Mouse (Mus musculus) G1E-ER4 (cell line): ENCODE data around the gene Csnk1g1. TPM values are rescaled to one million over a fixed set of nuclear protein-coding genes. Genes with fewer than 3 reads are reported as not detected.

Experiments used
- GATA1 ChIP-seq: IDR thresholded peaks from one replicate; pipeline ENCODE4 v1.8.0; 2012; ENCODE audit warnings: low read length, inconsistent platforms
- polyA plus RNA-seq: library from polyadenylated mRNA; stranded (reverse); fragments of >175 nt; gene quantifications from 2 replicates; pipeline ENCODE4 v1.2.3, GENCODE M21; 2012

Csnk1g1 gene
- polyA plus RNA-seq, 1 experiment, result 8.1 TPM

- TF ChIP-seq GATA1, result no peak
Measured at GRCm38 (mm10) chr9:66051493-66051892, 142.8 kb downstream of the Csnk1g1 start.

GRCm38 (mm10) chr9:66052731-66053130 lies 144.0 kb downstream of the Csnk1g1 start:
- no peak for TF ChIP-seq GATA1

DNA sequence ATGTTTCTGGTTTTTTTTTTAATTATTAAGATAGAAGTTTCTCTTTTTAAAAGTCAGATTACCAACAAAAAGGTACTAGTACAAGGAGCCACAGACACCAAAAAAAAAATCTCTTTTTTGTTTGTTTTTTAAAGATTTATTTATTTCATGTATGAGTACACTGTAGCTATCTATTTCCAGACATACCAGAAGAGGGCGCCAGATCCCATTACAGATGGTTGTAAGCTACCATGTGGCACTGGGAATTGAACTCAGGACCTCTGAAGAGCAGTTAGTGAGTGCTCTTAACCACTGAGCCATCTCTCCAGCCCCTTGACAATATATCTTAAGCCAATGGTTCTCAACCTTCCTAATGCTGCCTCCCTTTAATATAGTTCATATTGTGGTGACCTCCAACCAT lies 144.9 kb downstream of the Csnk1g1 start:
- TF ChIP-seq GATA1, result no peak

- no peak for TF ChIP-seq GATA1
Measured at GRCm38 (mm10) chr9:66059583-66060307, 151.0 kb downstream of the Csnk1g1 start, which contains the start of gene Ppib. Ppib (plus strand) TSS chr9:66060222.

GRCm38 (mm10) chr9:66060308-66060647 lies 151.6 kb downstream of the Csnk1g1 start:
- TF ChIP-seq GATA1, result no peak

DNA sequence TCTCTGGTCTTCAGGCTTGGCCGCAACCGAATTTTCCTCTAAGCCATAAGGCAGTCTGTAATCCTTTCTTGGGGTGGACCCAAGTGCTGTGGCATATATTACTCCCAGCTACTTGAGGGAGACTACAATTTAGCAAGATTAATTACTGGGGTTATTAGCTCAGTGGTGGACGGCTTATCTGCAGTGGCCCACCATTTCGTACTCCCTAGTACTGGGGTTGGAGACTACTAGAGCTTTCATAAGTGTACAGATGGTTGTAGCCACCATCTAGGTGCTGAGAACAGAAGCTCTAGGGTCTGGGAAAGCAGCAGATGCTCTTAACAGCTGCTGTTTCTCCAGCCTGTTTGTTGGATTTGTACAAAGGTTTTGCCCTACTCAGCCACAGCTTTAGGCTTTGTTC lies 152.3 kb downstream of the Csnk1g1 start:
- TF ChIP-seq GATA1, result no peak

DNA sequence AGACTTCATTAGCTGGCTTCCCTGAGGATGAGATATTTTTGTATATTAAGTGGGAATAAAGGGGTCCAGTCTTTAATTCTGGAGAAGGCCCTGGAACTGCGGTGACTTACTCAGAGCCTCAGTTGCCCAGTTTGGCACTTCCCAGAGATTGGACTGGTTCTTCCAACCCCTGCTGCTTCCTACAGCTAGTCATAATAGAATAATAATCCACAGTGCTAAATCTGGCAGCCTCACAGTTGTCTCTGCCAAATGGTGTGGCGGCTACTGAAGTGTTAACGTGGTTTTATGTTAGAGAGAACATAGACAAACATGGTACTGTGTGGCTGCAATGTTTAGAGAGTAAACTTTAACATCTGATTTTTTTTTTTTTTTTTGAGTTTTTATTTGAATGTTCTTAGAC lies 152.9 kb downstream of the Csnk1g1 start:
- TF ChIP-seq GATA1, result no peak

DNA sequence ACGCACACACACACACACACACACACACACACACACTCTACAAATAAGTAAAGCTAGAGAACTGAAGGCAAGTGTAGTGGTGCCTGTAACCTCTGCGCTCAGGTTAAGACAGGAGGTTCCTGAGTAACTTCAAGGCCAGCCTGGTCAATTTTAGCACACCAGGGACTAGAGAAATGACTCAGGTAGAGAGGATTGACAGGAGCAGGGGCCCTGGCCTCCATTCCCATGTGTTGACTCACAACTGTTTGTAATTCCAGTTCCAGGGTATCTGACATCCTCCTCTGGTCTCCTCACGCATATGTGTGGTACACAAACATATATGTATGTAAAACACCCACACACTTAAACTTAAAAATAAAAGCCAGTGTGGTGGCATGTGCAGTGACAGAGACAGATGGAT lies 154.7 kb downstream of the Csnk1g1 start:
- no peak for TF ChIP-seq GATA1

DNA sequence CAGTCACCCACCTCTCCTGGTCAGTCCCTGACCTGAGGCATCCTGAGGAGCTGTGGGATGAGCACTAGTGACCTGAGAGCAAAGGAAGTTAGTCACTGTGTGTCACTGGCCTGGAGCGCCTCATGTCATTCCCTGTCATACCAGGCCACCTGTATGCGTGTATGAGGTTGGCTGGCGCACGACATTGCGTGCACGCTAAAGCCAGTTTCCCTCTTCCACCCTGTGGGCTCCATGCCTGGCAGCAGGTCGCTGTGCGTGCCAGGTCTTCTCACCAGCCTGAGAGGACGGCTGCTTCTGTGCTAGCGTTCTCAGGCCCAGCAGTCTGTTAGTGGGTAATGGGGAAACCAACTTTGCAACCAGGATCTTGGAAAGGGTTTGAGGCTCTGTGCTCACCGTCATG lies 155.6 kb downstream of the Csnk1g1 start:
- no peak for TF ChIP-seq GATA1

- TF ChIP-seq GATA1, result no peak
Measured at GRCm38 (mm10) chr9:66066791-66067190, 158.1 kb downstream of the Csnk1g1 start.

GRCm38 (mm10) chr9:66067542-66067941 lies 158.8 kb downstream of the Csnk1g1 start:
- TF ChIP-seq GATA1, result no peak

- no peak for TF ChIP-seq GATA1
Measured at GRCm38 (mm10) chr9:66068056-66068455, 159.3 kb downstream of the Csnk1g1 start.

DNA sequence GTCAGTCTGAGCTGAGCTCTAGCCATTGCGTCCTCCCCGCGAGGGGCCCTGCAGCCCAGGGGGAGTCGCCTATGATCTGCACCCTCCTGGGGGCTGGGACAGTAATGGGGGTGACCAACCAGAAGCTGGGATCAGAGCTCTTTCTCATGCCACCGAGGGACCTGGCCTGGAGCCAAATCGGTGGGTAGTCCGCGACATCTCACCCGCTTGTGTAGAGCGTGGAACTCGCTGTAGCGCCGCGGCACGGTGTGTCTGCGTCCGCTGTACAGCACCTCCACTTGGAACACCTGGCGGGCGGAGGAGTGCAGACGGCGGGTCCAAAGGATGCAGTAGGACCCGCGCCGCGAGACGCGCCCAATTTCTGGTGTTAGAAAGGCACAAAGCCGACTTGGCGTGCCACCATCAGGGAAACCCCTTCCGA lies 160.3 kb downstream of the Csnk1g1 start:
- no peak for TF ChIP-seq GATA1

GRCm38 (mm10) chr9:66069583-66069982 lies 160.9 kb downstream of the Csnk1g1 start, which contains the start of gene Snx22:
Snx22 (minus strand) TSS chr9:66069719.
- no peak for TF ChIP-seq GATA1

GRCm38 (mm10) chr9:66070151-66070550 lies 161.4 kb downstream of the Csnk1g1 start:
- no peak for TF ChIP-seq GATA1

GRCm38 (mm10) chr9:66072754-66073153 lies 164.0 kb downstream of the Csnk1g1 start:
- no peak for TF ChIP-seq GATA1

DNA sequence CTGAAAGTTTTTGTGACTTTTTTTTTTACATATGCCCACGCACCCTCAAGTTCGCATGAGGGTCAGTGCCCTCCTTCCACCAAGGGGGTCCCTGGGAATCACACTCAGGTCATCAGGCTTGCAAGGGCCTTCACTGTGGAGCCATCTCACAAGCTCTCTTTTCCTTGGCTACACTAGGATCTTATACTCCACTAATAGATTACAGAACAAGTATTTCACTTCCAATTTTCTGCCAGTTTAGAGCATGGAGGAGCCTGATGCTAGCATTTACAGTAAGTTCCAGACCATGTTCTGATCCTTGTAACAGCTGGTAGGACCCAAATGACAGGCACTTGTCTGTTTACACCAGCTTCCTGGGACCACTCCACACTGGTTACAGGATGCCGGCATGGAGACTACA lies 169.3 kb downstream of the Csnk1g1 start:
- TF ChIP-seq GATA1, result no peak

- no peak for TF ChIP-seq GATA1
Measured at GRCm38 (mm10) chr9:66078493-66078892, 169.8 kb downstream of the Csnk1g1 start.
